Mouse (Mus musculus): Measurements from ENCODE around the gene Cfap206.

Cfap206 gene

DNA sequence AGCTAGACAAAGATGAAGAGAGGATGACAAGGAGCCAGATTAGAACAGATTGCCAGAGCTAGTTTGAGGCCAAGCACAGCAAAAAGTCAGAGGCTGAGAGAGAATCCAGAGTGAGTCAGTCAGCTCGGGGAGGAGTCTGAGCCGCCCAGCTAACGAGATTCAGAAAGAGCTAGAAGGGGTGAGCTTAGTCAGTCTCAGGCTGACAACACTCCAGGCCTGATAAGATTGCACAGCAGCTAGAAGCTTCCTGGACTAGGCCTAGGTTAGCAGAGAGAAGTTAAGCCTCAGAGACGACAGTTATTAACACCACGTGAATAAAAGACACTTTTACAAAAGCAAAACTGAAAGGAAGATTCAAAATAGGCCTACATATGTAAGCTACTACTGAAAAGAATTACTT, 62.1 kb downstream of the Cfap206 start:
- no peak for DNase-seq

DNA sequence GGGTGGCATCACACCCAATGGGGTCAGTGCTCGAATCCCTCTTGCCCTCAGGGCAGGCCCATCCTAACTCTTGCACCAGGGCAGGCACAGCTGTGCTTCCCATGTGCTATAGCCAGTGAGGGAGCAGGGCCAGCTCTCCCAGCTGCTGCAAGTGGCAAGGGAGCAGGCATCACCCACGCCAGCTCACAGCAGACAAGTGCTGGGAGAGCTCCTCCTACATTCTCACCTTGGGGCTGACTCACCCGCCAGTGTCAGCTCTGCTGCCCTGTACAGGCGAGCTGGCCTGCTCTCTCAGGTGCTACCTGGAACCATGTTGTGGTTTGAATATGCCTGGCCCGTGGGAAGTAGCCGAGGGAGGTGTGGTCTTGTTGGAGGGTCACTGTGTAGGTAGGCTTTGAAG, 68.1 kb downstream of the Cfap206 start:
- no peak for DNase-seq

DNA sequence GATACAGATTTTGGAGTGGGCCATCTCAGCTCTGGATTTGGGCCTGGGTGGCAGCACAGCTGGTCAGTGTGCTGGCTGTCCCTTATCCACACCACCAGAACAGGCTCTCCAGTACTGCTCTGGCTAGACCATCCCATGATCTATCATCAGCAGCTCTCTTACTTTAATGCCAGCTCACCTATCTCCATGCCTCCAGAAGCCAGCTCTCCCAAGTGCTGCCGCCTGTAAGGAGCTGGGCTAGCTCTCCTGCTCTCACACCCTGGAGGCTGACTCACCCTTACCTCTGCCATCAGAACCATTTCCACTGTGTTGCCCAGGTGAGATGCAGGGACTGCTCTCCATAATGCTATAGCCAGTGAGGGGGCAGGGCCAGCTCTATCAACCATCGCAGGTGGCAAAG, 68.5 kb downstream of the Cfap206 start:
- no peak for DNase-seq

DNA sequence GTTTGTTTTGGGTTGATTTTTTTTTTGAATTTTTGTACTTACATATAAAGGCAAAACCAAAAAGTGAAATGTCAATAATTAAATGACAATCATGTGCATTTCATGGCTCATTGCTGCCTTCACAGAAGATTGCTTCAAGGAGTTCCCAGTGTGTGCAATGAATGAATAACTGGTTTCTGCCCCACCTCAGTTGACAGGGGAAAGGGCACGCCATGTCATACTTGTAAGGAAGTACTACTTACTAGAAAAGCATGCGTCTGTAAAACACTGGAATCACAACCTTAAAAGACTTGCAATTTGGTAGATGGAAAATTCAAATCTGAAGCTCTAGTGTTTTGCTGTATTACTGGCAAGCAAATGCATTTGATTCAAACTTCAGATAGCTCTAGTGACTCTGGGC, 71.0 kb downstream of the Cfap206 start:
- DNase-seq = no peak

DNA sequence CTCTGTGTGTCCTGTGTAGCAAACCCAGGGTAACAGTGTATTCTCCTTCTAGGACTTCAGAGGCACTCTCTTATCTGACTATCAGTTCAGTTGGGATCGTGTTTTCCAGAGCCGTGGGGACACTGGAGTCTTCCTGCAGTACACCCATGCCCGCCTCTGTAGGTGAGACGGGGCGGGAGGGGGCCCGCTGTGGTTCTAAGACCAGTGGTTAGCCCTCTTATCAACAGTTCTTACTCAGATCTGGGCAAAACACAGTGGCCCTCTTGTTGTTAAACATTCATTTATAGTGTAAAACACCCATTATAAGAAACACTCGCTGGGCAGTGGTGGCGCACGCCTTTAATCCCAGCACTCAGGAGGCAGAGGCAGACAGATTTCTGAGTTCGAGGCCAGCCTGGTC, 73.9 kb downstream of the Cfap206 start:
- DNase-seq = no peak

DNA sequence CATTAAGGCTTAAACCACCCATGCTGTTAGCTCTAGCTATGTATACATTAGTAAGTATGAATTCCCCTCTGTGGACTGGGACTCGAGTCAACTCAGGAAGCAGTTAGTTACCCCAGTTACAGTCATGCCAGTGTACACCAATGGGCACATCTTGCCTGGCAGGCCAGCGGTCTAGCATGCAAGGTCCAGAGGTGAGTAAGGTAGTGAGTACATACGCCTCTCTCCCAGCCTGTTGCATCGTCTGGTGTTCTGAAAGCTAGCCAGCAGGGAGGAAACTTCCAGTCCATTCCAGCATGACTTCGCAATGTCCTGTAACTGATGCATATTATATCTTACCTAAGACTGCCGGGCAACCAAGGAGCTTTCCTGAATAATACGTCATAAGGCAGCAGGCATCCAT, 76.8 kb downstream of the Cfap206 start:
- DNase-seq = no peak

DNA sequence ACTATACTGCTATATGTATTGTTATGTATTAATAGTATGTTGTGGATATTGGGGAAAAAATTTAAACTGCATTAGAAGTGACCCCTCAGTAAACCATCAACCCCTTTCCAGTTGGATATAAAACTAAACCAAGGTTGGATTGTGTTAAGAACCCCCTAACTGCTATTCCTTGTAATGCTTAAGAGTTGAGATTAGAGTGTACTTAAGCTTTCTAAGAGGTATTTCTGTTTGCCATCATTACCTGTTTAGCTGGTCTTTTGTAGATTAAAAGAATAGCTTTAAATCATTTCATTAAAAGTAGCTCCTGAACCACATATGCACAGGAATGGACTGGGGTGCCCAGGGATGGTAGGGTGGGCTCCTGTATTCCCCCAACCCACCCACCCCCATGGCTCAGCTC, 85.2 kb downstream of the Cfap206 start:
- no peak for DNase-seq

DNA sequence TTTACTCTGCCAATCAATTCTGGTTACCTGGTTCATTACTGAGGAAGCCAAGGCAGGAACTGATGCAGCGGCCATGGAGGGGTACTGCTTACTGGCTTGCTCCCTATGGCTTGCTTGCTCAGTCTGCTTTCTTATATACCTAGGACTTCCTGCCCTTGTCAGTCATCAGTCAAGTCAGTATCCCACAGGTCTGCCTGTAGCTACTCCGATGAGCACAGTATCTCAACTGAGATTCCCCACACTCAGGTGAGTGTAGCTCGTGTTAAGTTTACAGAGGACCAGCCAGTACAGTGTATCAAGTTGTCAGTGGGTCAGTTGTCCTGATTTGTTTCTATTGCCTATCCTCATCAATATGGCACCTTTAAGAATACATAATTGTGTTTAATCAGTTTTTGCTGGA, 89.3 kb downstream of the Cfap206 start:
- no peak for DNase-seq

DNA sequence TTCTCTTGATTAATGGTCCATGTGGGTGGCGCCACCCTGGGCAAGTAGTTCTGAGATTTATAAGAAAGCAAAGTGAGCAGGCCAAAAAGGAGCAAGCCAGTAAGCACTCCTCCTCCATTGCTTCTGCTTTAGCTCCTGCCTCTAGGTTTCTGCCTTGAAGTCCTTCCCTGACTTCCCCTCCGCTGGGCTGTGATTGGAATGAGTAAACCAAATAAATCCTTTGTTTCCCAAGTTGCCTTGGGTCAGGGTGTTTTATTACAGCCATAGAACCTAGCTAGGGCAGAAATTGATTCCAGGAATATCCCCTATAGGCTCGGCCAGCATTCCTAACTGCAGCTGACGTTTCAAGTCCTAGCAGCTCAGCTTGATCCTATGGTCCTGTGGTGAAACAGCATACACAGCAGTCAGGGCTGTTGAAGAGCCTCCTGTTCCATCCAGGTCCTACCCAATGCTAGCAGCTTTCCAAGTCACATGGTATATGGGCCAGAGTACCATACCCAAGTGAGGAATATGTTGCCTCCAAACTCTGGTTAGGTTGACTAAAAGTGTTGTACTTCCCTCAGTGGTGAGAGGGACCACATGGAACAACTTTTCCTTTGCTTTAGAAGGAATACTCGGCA, 90.2 kb downstream of the Cfap206 start:
- no peak for DNase-seq

Measured in thymus, postnatal 14 days (tissue).